Mouse (Mus musculus) liver, adult 10 weeks (tissue): ENCODE measurements around the gene Gm20696. TPM values are rescaled to one million over a fixed set of nuclear protein-coding genes. Genes with fewer than 3 reads are reported as not detected.

Experiments used
- polyA plus RNA-seq: library from polyadenylated mRNA; stranded (reverse); fragments of 350-450 nt; fragmentation: Illumina TruSeq; extraction: RNeasy Lipid Tissue Mini Kit (QIAGEN cat#74804); gene quantifications from one replicate; pipeline ENCODE4 v1.2.3, GENCODE M21; 2014; ENCODE audit warnings: low read depth, low replicate concordance

Gm20696 gene
- 0.11 TPM for polyA plus RNA-seq

GRCm38 (mm10) chr6:99666318-99667171, at the start of gene Gm20696, which contains the start of gene Eif4e3:
TSS of gene Gm20696 (minus strand) at chr6:99666797.
TSS of gene Eif4e3 (minus strand) at chr6:99666771.

GRCm38 (mm10) chr6:99692206-99692915, 25.8 kb upstream of the Gm20696 start, which contains the start of gene Gpr27:
TSS of gene Gpr27 (plus strand) at chr6:99692679.

GRCm38 (mm10) chr6:99522359-99523108, 144.1 kb downstream of the Gm20696 start, which contains the start of gene Foxp1:
TSS of gene Foxp1 (minus strand) at chr6:99522721.

Other genes starting within 250 kb of the Gm20696 start
- gene Foxp1, start 144.1 kb downstream of the Gm20696 start, polyA plus RNA-seq, result 8.3 TPM
- gene Eif4e3, start within 50 bp of the Gm20696 start, polyA plus RNA-seq, result 14.4 TPM
- gene Gpr27, start 25.9 kb upstream of the Gm20696 start, polyA plus RNA-seq, result not detected
- gene Prok2, start 59.6 kb upstream of the Gm20696 start, polyA plus RNA-seq, result not detected